Mouse (Mus musculus): ENCODE measurements at regions not wholly inside any gene's neighbourhood (a gene's known extent, or its start where the extent isn't known, plus 50 kb on each side); places are given as distances from the start of the nearest gene placed in this dataset.

- DNase-seq (ENCODE audit: low spot score) (peak; percentile 34), ATAC-seq (ENCODE audit: low FRiP score) (0 out of 2 replicates have a peak, but pooled peaks have one; percentile 38)
- Histone ChIP-seq H3K9ac (replicated peaks; ENCODE audit: low read length, poor library complexity, severe bottlenecking) (peak overlapping the region; percentile 29; the same call in 1 of the 2 replicates), H3K27ac (ENCODE audit: low read depth, low read length) (no peak overlapping the region), H3K27me3 (ENCODE audit: insufficient read depth, low read length) (no peaks in the 10 kb centered on the region), H3K9me3 (ENCODE audit: low read length) (no peaks in the 10 kb centered on the region), H3K4me3 (ENCODE audit: low read depth, low read length) (no peak overlapping the region), H3K4me2 (ENCODE audit: low read depth, low read length, poor library complexity, severe bottlenecking) (peak overlapping the region; percentile 28; the same call in 1 of the 2 replicates), H3K4me1 (ENCODE audit: insufficient read depth, low read length) (peaks cover 9% of the 10 kb centered on the region; the same call in 1 of the 2 replicates), H3K36me3 (ENCODE audit: insufficient read depth, low read length) (no peaks in the 10 kb centered on the region)
- no peak for TF ChIP-seq CTCF (IDR thresholded peaks at IDR 0.05)
- 19% methylated on average over 10 of the region's 10 CpGs for WGBS
These were observed 256.0 kb downstream of the Icos start for GRCm38 (mm10) chr1:61233476-61234297.

GRCm38 (mm10) chr1:61234298-61234682 lies 256.6 kb downstream of the Icos start:
- Histone ChIP-seq H3K9me3 (ENCODE audit: low read length) (no peaks in the 10 kb centered on the region), H3K27ac (ENCODE audit: low read depth, low read length) (no peak overlapping the region), H3K4me3 (ENCODE audit: low read depth, low read length) (no peak overlapping the region), H3K36me3 (ENCODE audit: insufficient read depth, low read length) (no peaks in the 10 kb centered on the region), H3K9ac (replicated peaks; ENCODE audit: low read length, poor library complexity, severe bottlenecking) (0 out of 2 replicates have a peak overlapping the region, but pooled peaks have one; percentile 29), H3K4me2 (ENCODE audit: low read depth, low read length, poor library complexity, severe bottlenecking) (peak overlapping the region; percentile 28; the same call in 1 of the 2 replicates), H3K4me1 (ENCODE audit: insufficient read depth, low read length) (peaks cover 9% of the 10 kb centered on the region; the same call in 1 of the 2 replicates), H3K27me3 (ENCODE audit: insufficient read depth, low read length) (no peaks in the 10 kb centered on the region)
- peak; percentile 5 for DNase-seq (ENCODE audit: low spot score)
- WGBS: 6% methylated on average over 1 of the region's 1 CpGs
- TF ChIP-seq CTCF (IDR thresholded peaks at IDR 0.05): no peak
- ATAC-seq (ENCODE audit: low FRiP score): no peak

GRCm38 (mm10) chr1:61236511-61236910 lies 258.8 kb downstream of the Icos start:
- no peaks in the 10 kb centered on the region for H3K27me3 ChIP-seq (ENCODE audit: insufficient read depth, low read length)
- no peak overlapping the region for H3K27ac ChIP-seq (ENCODE audit: low read depth, low read length)
- no peak overlapping the region for H3K4me3 ChIP-seq (ENCODE audit: low read depth, low read length)
- 82% methylated on average over 2 of the region's 2 CpGs for WGBS
- H3K4me2 ChIP-seq (ENCODE audit: low read depth, low read length, poor library complexity, severe bottlenecking): no peak overlapping the region
- no peak for TF ChIP-seq CTCF (IDR thresholded peaks at IDR 0.05)
- ATAC-seq (ENCODE audit: low FRiP score) (no peak), DNase-seq (ENCODE audit: low spot score) (peak; percentile 53)
- no peak overlapping the region for H3K9ac ChIP-seq (replicated peaks; ENCODE audit: low read length, poor library complexity, severe bottlenecking)
- no peaks in the 10 kb centered on the region for H3K9me3 ChIP-seq (ENCODE audit: low read length)
- peaks cover 9% of the 10 kb centered on the region; the same call in 1 of the 2 replicates for H3K4me1 ChIP-seq (ENCODE audit: insufficient read depth, low read length)
- no peaks in the 10 kb centered on the region for H3K36me3 ChIP-seq (ENCODE audit: insufficient read depth, low read length)

GRCm38 (mm10) chr1:61238668-61239067 lies 260.9 kb downstream of the Icos start:
- 93% methylated on average over 3 of the region's 3 CpGs for WGBS
- DNase-seq (ENCODE audit: low spot score): no peak
- no peaks in the 10 kb centered on the region for H3K9me3 ChIP-seq (ENCODE audit: low read length)
- TF ChIP-seq CTCF (IDR thresholded peaks at IDR 0.05): no peak
- no peak overlapping the region for H3K9ac ChIP-seq (replicated peaks; ENCODE audit: low read length, poor library complexity, severe bottlenecking)
- no peak for ATAC-seq (ENCODE audit: low FRiP score)
- H3K4me1 ChIP-seq (ENCODE audit: insufficient read depth, low read length): peaks cover 7% of the 10 kb centered on the region; the same call in 1 of the 2 replicates
- no peak overlapping the region for H3K4me2 ChIP-seq (ENCODE audit: low read depth, low read length, poor library complexity, severe bottlenecking)
- no peak overlapping the region for H3K27ac ChIP-seq (ENCODE audit: low read depth, low read length)
- no peak overlapping the region for H3K4me3 ChIP-seq (ENCODE audit: low read depth, low read length)
- H3K27me3 ChIP-seq (ENCODE audit: insufficient read depth, low read length): no peaks in the 10 kb centered on the region
- H3K36me3 ChIP-seq (ENCODE audit: insufficient read depth, low read length): no peaks in the 10 kb centered on the region

GRCm38 (mm10) chr1:61257561-61257960 lies 279.8 kb downstream of the Icos start:
- Histone ChIP-seq H3K9me3 (ENCODE audit: low read length) (no peaks in the 10 kb centered on the region), H3K4me1 (ENCODE audit: insufficient read depth, low read length) (no peaks in the 10 kb centered on the region), H3K27me3 (ENCODE audit: insufficient read depth, low read length) (no peaks in the 10 kb centered on the region), H3K27ac (ENCODE audit: low read depth, low read length) (no peak overlapping the region), H3K4me2 (ENCODE audit: low read depth, low read length, poor library complexity, severe bottlenecking) (no peak overlapping the region), H3K4me3 (ENCODE audit: low read depth, low read length) (no peak overlapping the region), H3K36me3 (ENCODE audit: insufficient read depth, low read length) (no peaks in the 10 kb centered on the region), H3K9ac (replicated peaks; ENCODE audit: low read length, poor library complexity, severe bottlenecking) (no peak overlapping the region)
- no peak for TF ChIP-seq CTCF (IDR thresholded peaks at IDR 0.05)
- no peak for DNase-seq (ENCODE audit: low spot score)
- ATAC-seq (ENCODE audit: low FRiP score): no peak

- Histone ChIP-seq H3K27ac (ENCODE audit: low read depth, low read length) (no peak overlapping the region), H3K36me3 (ENCODE audit: insufficient read depth, low read length) (no peaks in the 10 kb centered on the region), H3K9me3 (ENCODE audit: low read length) (no peaks in the 10 kb centered on the region), H3K4me2 (ENCODE audit: low read depth, low read length, poor library complexity, severe bottlenecking) (no peak overlapping the region), H3K4me3 (ENCODE audit: low read depth, low read length) (no peak overlapping the region), H3K4me1 (ENCODE audit: insufficient read depth, low read length) (no peaks in the 10 kb centered on the region), H3K27me3 (ENCODE audit: insufficient read depth, low read length) (no peaks in the 10 kb centered on the region), H3K9ac (replicated peaks; ENCODE audit: low read length, poor library complexity, severe bottlenecking) (no peak overlapping the region)
- no peak for DNase-seq (ENCODE audit: low spot score)
- WGBS: 48% methylated on average over 10 of the region's 10 CpGs
- no peak for TF ChIP-seq CTCF (IDR thresholded peaks at IDR 0.05)
- no peak for ATAC-seq (ENCODE audit: low FRiP score)
These were observed 285.7 kb downstream of the Icos start for GRCm38 (mm10) chr1:61263466-61263865.
